ENCODE assay signal across 22 mouse cellular contexts in genomic region chr5:37525363-37525762, GRCm38 (mm10).
"Had no signal": no experiment of that assay in that cellular context is flagged by ENCODE, and none has a peak within 500 bp of the region (broad histone marks: within the 10 kb centered on the region; RNA-seq: fewer than 3 reads in every experiment).

No protein-coding gene starts in this region.

- ATAC-seq: liver, embryonic 12.5 days; midbrain, embryonic 16.5 days had no signal

- H3K36me3 ChIP-seq: liver, embryonic 12.5 days; midbrain, embryonic 10.5 days; midbrain, embryonic 12.5 days; stomach, embryonic 15.5 days had no signal

- H3K27me3 ChIP-seq: liver, embryonic 12.5 days; megakaryocyte, embryonic 14.5 days; midbrain, embryonic 12.5 days; stomach, embryonic 15.5 days had no signal

- H3K4me3 ChIP-seq: liver, embryonic 12.5 days; megakaryocyte, embryonic 14.5 days; midbrain, embryonic 10.5 days; midbrain, embryonic 12.5 days; myocyte; stomach, embryonic 15.5 days had no signal

- H3K9me3 ChIP-seq: liver, embryonic 12.5 days; midbrain, embryonic 10.5 days; midbrain, embryonic 12.5 days; stomach, embryonic 15.5 days had no signal

- H3K9ac ChIP-seq: liver, embryonic 12.5 days; liver, embryonic 14.5 days; lung, embryonic 14.5 days; midbrain, embryonic 12.5 days; stomach, embryonic 15.5 days had no signal

- H3K4me1 ChIP-seq: liver, embryonic 12.5 days; megakaryocyte, embryonic 14.5 days; midbrain, embryonic 10.5 days; midbrain, embryonic 12.5 days; stomach, embryonic 15.5 days had no signal

- H3K27ac ChIP-seq: liver, embryonic 12.5 days; liver, embryonic 14.5 days; macrophage; midbrain, embryonic 10.5 days; midbrain, embryonic 12.5 days; stomach, embryonic 15.5 days; stomach, postnatal 0 days had no signal

- DNase-seq: lung, adult 18-20 months; lung, embryonic 14.5 days; lung, postnatal 10 days; midbrain, embryonic 14.5 days; retina, postnatal 1 day; right cerebral cortex, adult 18-20 months; right cerebral cortex, postnatal 25 days; right cerebral cortex, postnatal 4 days; spleen, adult 18-20 months; thymus, adult 2 months; thymus, postnatal 25 days; thymus, postnatal 4 days had no signal

- H3K4me2 ChIP-seq: liver, embryonic 12.5 days; lung, embryonic 14.5 days; midbrain, embryonic 12.5 days; stomach, embryonic 15.5 days had no signal
